Mouse (Mus musculus) forebrain, embryonic 12.5 days (tissue): ENCODE measurements around the gene Nkx2-1. TPM values are rescaled to one million over a fixed set of nuclear protein-coding genes. Genes with fewer than 3 reads are reported as not detected.

ENCODE experiments used
- ATAC-seq: fragments of 200-750 bp; cut with Nextera tagmentation; 2 replicates; pipeline ENCODE4 v1.8.0; 2017; ENCODE audit warnings: moderate TSS enrichment; ENCODE audit not compliant: low FRiP score
- H3K27ac ChIP-seq: fragments of 300-500 bp; sonication (generic); 2 replicates; pipeline ENCODE4 v1.5.1; 2016; ENCODE audit warnings: mild to moderate bottlenecking
- H3K27me3 ChIP-seq: fragments of 300-500 bp; sonication (generic); 2 replicates; pipeline ENCODE4 v1.6.1; 2016; ENCODE audit warnings: mild to moderate bottlenecking
- H3K36me3 ChIP-seq: fragments of 300-500 bp; sonication (generic); replicated peaks from 2 replicates; pipeline ENCODE4 v1.6.1; 2016; ENCODE audit warnings: mild to moderate bottlenecking
- H3K4me1 ChIP-seq: fragments of 300-500 bp; sonication (generic); 2 replicates; pipeline ENCODE4 v1.6.1; 2016
- H3K4me2 ChIP-seq: fragments of 300-500 bp; sonication (generic); 2 replicates; pipeline ENCODE4 v1.6.1; 2016; ENCODE audit warnings: mild to moderate bottlenecking, moderate library complexity
- H3K4me3 ChIP-seq: fragments of 300-500 bp; sonication (generic); replicated peaks from 2 replicates; pipeline ENCODE4 v1.5.1; 2016; ENCODE audit warnings: mild to moderate bottlenecking
- H3K9ac ChIP-seq: fragments of 300-500 bp; sonication (generic); 2 replicates; pipeline ENCODE4 v1.6.1; 2016; ENCODE audit warnings: mild to moderate bottlenecking
- H3K9me3 ChIP-seq: fragments of 300-500 bp; sonication (generic); 2 replicates; pipeline ENCODE4 v1.6.1; 2016
- WGBS: fragments of 180-500 bp; shearing (Covaris S2); methylation state at CpG from one replicate; pipeline ENCODE4 v1.1.7; 2016; 5-methylcytosine and 5-hydroxymethylcytosine counted together
- polyA plus RNA-seq: library from polyadenylated mRNA; unstranded; fragments of >200 nt; fragmentation: Nextera tagmentation; extraction: Ambion mirVana; gene quantifications from 2 replicates; pipeline ENCODE4 v1.2.1, GENCODE M21; 2016

Nkx2-1 gene
- polyA plus RNA-seq: 37.2 and 66.0 TPM in 2 replicates

DNA sequence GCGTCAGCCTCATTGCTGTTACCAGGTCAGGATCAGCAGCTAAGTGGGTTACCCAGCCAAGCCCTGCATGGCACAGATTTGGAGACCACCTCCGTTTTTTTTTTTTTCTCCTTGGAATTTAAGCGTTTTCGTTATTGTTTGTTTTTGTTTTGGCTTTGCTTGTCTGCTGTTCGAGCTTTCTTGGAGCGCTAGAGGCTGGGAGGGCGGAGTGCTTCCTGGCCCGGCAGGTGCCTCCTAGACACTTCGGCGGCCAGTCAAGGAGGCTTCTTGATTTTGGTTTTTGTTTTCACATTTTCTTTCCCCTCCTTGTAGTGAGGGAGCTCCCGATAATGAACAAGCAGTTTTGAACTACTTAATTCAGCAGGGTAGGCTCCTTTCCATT, at the start of gene Nkx2-1:
Nkx2-1 (minus strand) TSS at position 25 of the 382 bp plus-strand sequence.
- Histone ChIP-seq H3K9ac (peak within 1 kb of the TSS; percentile 66), H3K4me3 (peak within 1 kb of the TSS; percentile 48), H3K9me3 (no peaks in the 10 kb centered on the region), H3K27me3 (peaks cover 97% of the 10 kb centered on the region), H3K36me3 (no peaks in the 10 kb centered on the region), H3K4me1 (peaks cover 23% of the 10 kb centered on the region), H3K27ac (peak within 1 kb of the TSS; percentile 87), H3K4me2 (peak within 1 kb of the TSS; percentile 43)
- under 1% methylated on average over 11 of the region's 11 CpGs for WGBS
- ATAC-seq: no peak

DNA sequence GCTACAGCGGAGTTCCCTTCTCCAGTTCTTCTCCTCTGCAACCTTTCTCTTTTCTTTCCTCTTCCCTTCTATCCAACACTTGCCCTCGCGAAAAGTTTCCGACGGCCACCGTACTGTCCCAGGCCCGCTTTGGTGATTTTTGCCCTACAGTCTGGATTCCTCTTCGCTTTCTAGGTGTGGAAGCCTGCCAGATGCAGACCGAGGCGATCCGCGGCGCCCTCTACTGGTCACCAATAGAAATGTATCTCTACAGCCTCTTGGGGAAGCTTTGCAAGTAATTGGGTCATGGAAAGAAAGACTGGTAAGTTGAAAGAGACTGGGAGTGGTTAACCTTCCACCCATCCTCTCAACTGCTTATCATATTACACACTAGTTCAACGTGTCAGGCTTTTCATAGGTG, 4.4 kb upstream of the Nkx2-1 start:
- Histone ChIP-seq H3K4me1 (peaks cover 8% of the 10 kb centered on the region; the same call in 1 of the 2 replicates), H3K4me3 (no peak overlapping the region), H3K36me3 (no peaks in the 10 kb centered on the region), H3K9me3 (no peaks in the 10 kb centered on the region), H3K9ac (no peak overlapping the region), H3K4me2 (0 out of 2 replicates have a peak overlapping the region, but pooled peaks have one; percentile 10), H3K27me3 (peaks cover 84% of the 10 kb centered on the region), H3K27ac (no peak overlapping the region)
- 1% methylated on average over 14 of the region's 14 CpGs for WGBS
- peak; percentile 48; the same call in 1 of the 2 replicates for ATAC-seq

DNA sequence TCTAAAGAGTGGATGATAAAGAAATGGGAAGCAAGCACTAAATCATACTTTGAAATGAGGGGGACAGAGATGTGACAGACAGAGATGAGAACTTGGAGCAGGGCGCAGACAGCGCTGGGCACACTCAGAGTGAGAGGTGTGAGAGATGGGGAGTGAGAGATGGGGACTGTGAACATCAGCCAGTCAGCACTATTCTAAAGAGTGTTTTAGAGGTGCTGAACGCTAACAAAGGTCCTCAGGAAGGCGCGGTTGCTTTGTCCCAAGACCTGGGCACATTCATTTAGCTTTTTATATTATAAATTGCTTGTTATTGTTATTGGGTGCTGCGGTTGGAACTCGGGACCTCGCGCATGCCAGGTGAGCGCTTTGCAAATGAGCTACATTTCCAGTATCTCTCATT, 3.9 kb upstream of the Nkx2-1 start:
- H3K9ac ChIP-seq: no peak overlapping the region
- H3K27ac ChIP-seq: no peak overlapping the region
- ATAC-seq: no peak
- no peak overlapping the region for H3K4me3 ChIP-seq
- 0 out of 2 replicates have a peak overlapping the region, but pooled peaks have one; percentile 10 for H3K4me2 ChIP-seq
- H3K9me3 ChIP-seq: no peaks in the 10 kb centered on the region
- H3K4me1 ChIP-seq: peaks cover 12% of the 10 kb centered on the region
- no peaks in the 10 kb centered on the region for H3K36me3 ChIP-seq
- peaks cover 85% of the 10 kb centered on the region for H3K27me3 ChIP-seq
- 4% methylated on average over 10 of the region's 10 CpGs for WGBS

DNA sequence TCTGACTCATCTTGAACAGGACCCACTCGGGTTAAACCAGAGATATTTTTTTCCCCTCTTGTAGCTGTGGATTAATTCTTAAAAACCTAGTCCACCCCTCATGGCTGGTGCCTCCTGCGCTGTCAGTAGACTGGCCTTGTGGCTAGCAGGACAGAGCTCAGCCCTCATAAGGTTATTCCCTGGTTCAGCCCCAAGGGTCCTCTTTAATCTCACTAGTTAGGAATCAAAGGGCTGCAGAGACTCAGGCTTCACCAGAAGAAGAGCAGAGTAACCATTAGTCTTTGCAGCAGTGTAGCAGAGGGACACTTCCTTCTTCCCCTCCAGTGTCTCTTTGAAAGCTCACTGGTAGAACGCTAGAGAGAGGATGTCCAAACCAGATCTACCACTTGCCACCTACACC, 1.9 kb upstream of the Nkx2-1 start:
- H3K9me3 ChIP-seq: no peaks in the 10 kb centered on the region
- peaks cover 97% of the 10 kb centered on the region for H3K27me3 ChIP-seq
- ATAC-seq: no peak
- H3K4me2 ChIP-seq: no peak overlapping the region
- H3K36me3 ChIP-seq: no peaks in the 10 kb centered on the region
- no peak overlapping the region for H3K9ac ChIP-seq
- H3K4me3 ChIP-seq: no peak overlapping the region
- 8% methylated on average over 3 of the region's 3 CpGs for WGBS
- no peak overlapping the region for H3K27ac ChIP-seq
- H3K4me1 ChIP-seq: peaks cover 17% of the 10 kb centered on the region

DNA sequence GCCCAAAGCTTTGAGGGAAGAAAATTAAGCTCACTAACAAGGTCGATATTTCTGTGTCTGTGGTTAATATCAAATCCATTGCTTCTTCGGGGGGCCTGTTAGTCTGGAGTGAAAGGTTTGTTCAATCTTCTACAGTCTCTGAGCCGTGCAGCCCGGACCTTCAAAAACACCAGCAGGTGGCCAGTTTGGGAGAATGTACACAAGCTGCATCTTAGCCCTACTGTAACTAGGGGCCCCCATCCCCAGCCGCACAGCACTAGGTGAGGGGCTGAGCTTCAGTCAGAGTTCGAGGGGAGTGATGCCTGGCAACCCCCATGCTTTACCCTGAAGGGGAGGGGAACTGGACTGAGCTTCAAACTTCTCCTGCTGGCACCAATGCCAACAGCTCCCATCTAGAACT, 1.2 kb upstream of the Nkx2-1 start:
- no peak overlapping the region for H3K9ac ChIP-seq
- peak overlapping the region; percentile 43 for H3K4me2 ChIP-seq
- H3K9me3 ChIP-seq: no peaks in the 10 kb centered on the region
- no peak for ATAC-seq
- peaks cover 23% of the 10 kb centered on the region for H3K4me1 ChIP-seq
- WGBS: under 1% methylated on average over 6 of the region's 6 CpGs
- no peak overlapping the region for H3K27ac ChIP-seq
- H3K4me3 ChIP-seq: peak overlapping the region; percentile 48
- H3K27me3 ChIP-seq: peaks cover 98% of the 10 kb centered on the region
- no peaks in the 10 kb centered on the region for H3K36me3 ChIP-seq

DNA sequence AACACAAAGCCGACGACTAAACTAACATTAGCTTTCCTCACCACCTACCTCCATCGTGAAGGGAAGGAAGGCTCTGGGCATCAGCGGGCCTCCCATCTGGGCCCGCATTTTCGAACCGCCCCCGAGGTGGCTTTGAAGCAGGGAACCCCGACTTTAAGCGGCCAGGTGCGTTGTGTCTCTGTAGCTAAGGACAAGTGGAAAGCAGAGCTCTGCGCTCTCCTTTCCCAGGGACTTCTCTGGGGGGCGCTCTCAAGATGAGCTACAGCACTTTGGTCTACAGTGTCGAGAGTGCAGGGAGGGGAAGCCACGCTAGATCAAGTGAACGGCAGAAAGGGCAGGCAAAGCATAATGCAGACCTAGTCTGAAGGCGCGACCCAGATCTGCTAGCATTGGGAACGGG, 634 bp upstream of the Nkx2-1 start:
- peak overlapping the region; percentile 48; the same call in 1 of the 2 replicates for H3K9ac ChIP-seq
- H3K4me3 ChIP-seq: peak overlapping the region; percentile 48
- H3K4me1 ChIP-seq: peaks cover 23% of the 10 kb centered on the region
- no peaks in the 10 kb centered on the region for H3K36me3 ChIP-seq
- under 1% methylated on average over 19 of the region's 19 CpGs for WGBS
- ATAC-seq: no peak
- peak overlapping the region; percentile 73 for H3K27ac ChIP-seq
- H3K27me3 ChIP-seq: peaks cover 97% of the 10 kb centered on the region
- H3K4me2 ChIP-seq: peak overlapping the region; percentile 43
- no peaks in the 10 kb centered on the region for H3K9me3 ChIP-seq

DNA sequence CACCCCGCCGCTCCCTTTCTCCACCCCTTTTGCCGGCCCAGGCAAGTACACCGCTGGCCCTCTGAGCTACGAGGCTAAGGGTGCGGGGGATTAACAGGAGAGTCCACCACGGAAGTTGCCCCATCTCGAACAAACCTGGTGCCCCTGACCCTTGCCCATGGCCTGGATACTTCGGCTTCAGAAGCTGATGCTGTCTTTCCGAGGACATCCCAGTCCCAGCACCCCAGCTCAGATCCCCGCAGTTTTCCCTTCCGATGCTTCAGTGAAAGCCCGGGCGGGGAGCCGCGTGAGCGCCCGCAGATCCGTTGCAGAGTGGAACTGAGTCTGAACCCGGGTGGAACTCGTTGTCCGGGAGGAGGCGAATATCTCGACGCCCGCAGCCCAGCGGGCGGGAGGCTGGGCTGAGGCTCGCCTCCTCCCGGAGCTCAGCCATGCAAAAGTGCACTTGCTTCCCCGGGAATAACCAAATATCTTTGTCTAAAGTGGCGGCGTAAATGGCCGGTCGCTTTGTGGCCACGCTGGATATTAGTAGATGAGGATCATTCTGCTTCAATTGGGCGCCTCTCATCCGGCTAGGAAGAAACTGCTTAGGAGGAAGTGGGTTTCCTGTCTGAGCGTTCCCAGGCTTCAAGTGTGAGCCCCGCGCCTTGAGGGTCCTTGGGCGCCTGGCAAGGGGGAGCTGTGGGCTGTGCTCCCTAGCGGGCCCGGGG, 379 bp downstream of the Nkx2-1 start:
- H3K9me3 ChIP-seq: no peaks in the 10 kb centered on the region
- ATAC-seq: peak; percentile 21; the same call in 1 of the 2 replicates
- H3K9ac ChIP-seq: peak overlapping the region; percentile 66
- H3K4me1 ChIP-seq: peaks cover 23% of the 10 kb centered on the region
- H3K4me3 ChIP-seq: peak overlapping the region; percentile 48
- H3K4me2 ChIP-seq: peak overlapping the region; percentile 43
- no peaks in the 10 kb centered on the region for H3K36me3 ChIP-seq
- H3K27ac ChIP-seq: peak overlapping the region; percentile 87
- WGBS: under 1% methylated on average over 44 of the region's 44 CpGs
- peaks cover 96% of the 10 kb centered on the region for H3K27me3 ChIP-seq

DNA sequence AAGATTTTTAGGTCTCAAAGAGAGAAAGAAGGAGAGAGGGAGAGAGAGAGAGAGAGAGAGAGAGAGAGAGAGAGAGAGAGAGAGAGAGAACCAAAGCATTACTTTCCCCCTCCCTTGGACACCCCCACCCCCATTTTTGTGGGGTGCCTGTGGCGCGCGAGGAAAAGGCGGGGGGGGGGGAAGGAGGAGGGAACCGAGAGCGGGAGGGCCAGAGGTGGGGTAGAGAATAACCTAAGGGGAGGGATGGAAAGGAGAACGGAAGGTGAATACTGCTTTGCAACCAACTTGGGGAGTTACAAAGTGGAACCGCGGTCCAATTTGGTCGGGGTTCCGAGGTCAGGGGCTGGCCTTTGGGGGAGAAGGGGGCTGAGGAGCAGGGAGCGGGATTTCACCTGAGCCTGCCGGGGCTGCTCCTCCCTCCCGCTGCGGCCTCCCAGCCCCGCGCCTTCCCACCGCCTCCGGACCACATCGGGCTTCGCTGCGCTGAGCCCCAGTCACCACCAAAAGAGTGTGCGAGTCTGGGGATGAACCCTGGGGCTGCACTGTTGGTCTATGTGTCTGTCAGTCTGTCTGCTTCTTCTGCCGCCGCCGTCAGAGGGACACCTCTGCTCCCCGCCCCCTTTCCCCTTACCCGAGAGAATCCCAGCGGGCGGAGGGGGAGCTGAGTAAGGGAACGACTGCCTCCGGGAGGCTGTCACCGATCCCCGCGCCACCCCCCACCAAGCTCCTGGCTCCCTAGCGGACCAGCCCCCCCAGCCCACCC, 1.1 kb downstream of the Nkx2-1 start:
- peak overlapping the region; percentile 87 for H3K27ac ChIP-seq
- WGBS: 2% methylated on average over 28 of the region's 36 CpGs
- H3K9ac ChIP-seq: peak overlapping the region; percentile 66

DNA sequence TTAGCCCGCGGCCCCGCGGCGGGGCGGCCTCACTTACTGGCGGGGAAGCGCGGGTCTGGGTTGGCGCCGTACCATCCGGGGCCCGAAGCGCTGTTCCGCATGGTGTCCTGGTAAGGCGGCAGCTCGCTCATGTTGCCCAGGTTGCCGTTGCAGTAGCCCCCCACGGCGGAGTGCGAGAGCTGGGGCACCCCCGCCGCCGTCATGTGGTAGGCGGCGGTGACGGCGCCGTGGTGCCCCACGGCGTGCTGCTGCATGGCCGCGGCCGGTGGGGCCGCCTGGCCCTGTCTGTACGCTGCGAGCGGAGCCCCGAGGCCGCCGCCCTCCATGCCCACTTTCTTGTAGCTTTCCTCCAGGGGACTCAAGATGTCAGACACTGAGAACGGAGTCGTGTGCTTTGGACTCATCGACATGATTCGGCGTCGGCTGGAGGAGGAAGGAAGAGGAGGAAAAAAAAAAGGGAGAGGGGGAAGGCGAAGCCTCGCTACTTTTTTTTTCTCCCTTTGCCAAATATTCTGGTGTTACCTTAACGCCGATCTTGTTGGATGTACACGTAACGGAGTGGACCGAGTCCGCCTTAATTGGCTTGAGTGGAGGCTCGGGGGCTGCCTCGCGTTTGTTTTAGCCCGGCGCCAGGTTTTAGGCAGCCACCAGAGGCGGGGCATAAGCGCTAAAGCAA, 1.9 kb downstream of the Nkx2-1 start:
- Histone ChIP-seq H3K27me3 (peaks cover 96% of the 10 kb centered on the region), H3K9me3 (no peaks in the 10 kb centered on the region), H3K4me1 (peaks cover 23% of the 10 kb centered on the region), H3K4me2 (peak overlapping the region; percentile 43), H3K9ac (peak overlapping the region; percentile 66), H3K27ac (peak overlapping the region; percentile 87), H3K36me3 (no peaks in the 10 kb centered on the region), H3K4me3 (peak overlapping the region; percentile 48)
- under 1% methylated on average over 62 of the region's 62 CpGs for WGBS
- ATAC-seq: peak; percentile 18; the same call in 1 of the 2 replicates

More for the DNA sequence above, 1.1 kb downstream of the Nkx2-1 start:
- Histone ChIP-seq H3K4me1 (peaks cover 23% of the 10 kb centered on the region), H3K9me3 (no peaks in the 10 kb centered on the region), H3K27me3 (peaks cover 96% of the 10 kb centered on the region), H3K4me2 (peak overlapping the region; percentile 43), H3K36me3 (no peaks in the 10 kb centered on the region), H3K4me3 (peak overlapping the region; percentile 48)
- ATAC-seq: peak; percentile 24

DNA sequence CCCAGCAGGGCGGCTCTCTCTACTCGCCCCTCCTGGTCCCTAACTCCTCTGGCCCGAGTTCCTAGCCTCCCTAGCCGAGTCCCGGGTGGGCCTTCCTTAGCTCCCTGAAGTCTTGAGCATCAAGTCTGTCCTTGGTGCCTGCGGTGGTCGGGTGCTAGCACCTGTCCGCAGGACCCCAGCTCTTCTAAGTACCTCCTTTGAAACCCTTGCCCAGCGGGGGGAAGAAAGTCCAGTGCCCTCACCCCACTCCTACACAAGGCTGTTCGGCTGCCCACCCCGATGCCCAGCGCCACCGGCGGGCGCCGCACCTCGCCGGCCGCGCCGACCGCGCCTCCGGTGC, 2.4 kb downstream of the Nkx2-1 start:
- Histone ChIP-seq H3K4me3 (peak overlapping the region; percentile 48), H3K9me3 (no peaks in the 10 kb centered on the region), H3K27ac (peak overlapping the region; percentile 87), H3K36me3 (no peaks in the 10 kb centered on the region), H3K4me1 (peaks cover 23% of the 10 kb centered on the region), H3K27me3 (peaks cover 96% of the 10 kb centered on the region), H3K9ac (peak overlapping the region; percentile 66), H3K4me2 (peak overlapping the region; percentile 43)
- WGBS: under 1% methylated on average over 22 of the region's 24 CpGs
- 0 out of 2 replicates have a peak, but pooled peaks have one; percentile 14 for ATAC-seq

DNA sequence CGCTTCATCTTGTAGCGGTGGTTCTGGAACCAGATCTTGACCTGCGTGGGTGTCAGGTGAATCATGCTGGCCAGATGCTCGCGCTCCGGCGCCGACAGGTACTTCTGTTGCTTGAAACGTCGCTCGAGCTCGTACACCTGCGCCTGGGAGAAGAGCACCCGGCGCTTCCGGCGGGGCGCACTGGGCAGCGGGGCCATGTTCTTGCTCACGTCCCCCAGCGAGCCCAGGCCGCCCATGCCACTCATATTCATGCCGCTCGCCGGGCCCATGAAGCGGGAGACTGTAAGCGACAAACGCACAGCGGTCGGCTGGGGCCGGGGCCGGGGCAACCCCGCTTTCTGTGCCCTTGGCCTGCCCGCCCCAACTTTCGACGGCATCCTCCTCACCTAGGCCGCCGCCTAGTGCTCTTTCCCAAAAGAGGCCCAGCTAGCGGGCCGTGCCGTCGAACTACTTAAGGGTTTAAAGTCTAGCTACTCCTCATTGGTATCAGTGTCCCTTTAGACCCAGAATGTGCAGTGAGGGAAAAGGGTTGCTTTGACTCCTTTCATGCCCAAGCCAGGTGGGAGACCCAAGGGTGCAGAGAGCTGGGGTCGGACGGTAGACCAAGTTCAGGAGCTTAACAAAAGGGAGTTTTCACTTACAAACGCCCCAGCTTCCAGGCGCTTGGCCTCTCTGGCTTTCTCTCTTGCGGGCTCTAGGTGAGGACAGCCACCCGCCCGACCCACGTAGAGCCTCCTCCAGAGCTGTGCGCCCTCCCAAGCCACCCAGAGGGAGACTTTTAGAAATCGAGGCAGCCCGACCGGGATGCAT, 3.0 kb downstream of the Nkx2-1 start:
- Histone ChIP-seq H3K4me2 (peak overlapping the region; percentile 43), H3K4me3 (peak overlapping the region; percentile 48), H3K9me3 (no peaks in the 10 kb centered on the region), H3K9ac (peak overlapping the region; percentile 66), H3K27me3 (peaks cover 96% of the 10 kb centered on the region), H3K36me3 (no peaks in the 10 kb centered on the region), H3K27ac (peak overlapping the region; percentile 87), H3K4me1 (peaks cover 23% of the 10 kb centered on the region)
- ATAC-seq: no peak
- WGBS: under 1% methylated on average over 54 of the region's 54 CpGs
